Mouse (Mus musculus): ENCODE results near the gene Srd5a3.

Srd5a3 gene

GRCm38 (mm10) chr5:76194377-76194945 lies 54.4 kb downstream of the Srd5a3 start:
- no peak for DNase-seq (ENCODE audit: low spot score)

GRCm38 (mm10) chr5:76199346-76199745 lies 59.3 kb downstream of the Srd5a3 start:
- no peak for DNase-seq (ENCODE audit: low spot score)

GRCm38 (mm10) chr5:76203171-76203570 lies 63.1 kb downstream of the Srd5a3 start:
- no peak for DNase-seq (ENCODE audit: low spot score)
